Mouse (Mus musculus) stomach, embryonic 15.5 days (tissue): ENCODE data around the gene Zfx. TPM values are rescaled to one million over a fixed set of nuclear protein-coding genes. Genes with fewer than 3 reads are reported as not detected.

Source experiments
- ATAC-seq: fragments of 200-750 bp; cut with Nextera tagmentation; 2 replicates; pipeline ENCODE4 v1.8.0; 2017; ENCODE audit warnings: low read depth, moderate number of reproducible peaks, moderate TSS enrichment; ENCODE audit not compliant: insufficient read depth, low FRiP score
- H3K27ac ChIP-seq: fragments of 300-500 bp; sonication (generic); 2 replicates; pipeline ENCODE4 v1.5.1; 2015; ENCODE audit warnings: mild to moderate bottlenecking, inconsistent platforms
- H3K27me3 ChIP-seq: fragments of 300-500 bp; sonication (generic); replicated peaks from 2 replicates; pipeline ENCODE4 v1.6.1; 2015; ENCODE audit warnings: inconsistent platforms
- H3K36me3 ChIP-seq: fragments of 300-500 bp; sonication (generic); 2 replicates; pipeline ENCODE4 v1.6.1; 2015; ENCODE audit warnings: inconsistent platforms
- H3K4me1 ChIP-seq: fragments of 300-500 bp; sonication (generic); 2 replicates; pipeline ENCODE4 v1.6.1; 2015; ENCODE audit warnings: inconsistent platforms
- H3K4me2 ChIP-seq: fragments of 300-500 bp; sonication (generic); 2 replicates; pipeline ENCODE4 v1.6.1; 2015; ENCODE audit warnings: mild to moderate bottlenecking, inconsistent platforms
- H3K4me3 ChIP-seq: fragments of 300-500 bp; sonication (generic); replicated peaks from 2 replicates; pipeline ENCODE4 v1.5.1; 2015; ENCODE audit warnings: inconsistent platforms
- H3K9ac ChIP-seq: fragments of 300-500 bp; sonication (generic); 2 replicates; pipeline ENCODE4 v1.6.1; 2015; ENCODE audit warnings: inconsistent platforms
- H3K9me3 ChIP-seq: fragments of 300-500 bp; sonication (generic); 2 replicates; pipeline ENCODE4 v1.6.1; 2016; ENCODE audit warnings: inconsistent platforms
- WGBS: fragments of 180-500 bp; shearing (Covaris S2); methylation state at CpG from one replicate; pipeline ENCODE4 v1.1.7; 2015; 5-methylcytosine and 5-hydroxymethylcytosine counted together
- polyA plus RNA-seq: library from polyadenylated mRNA; unstranded; fragments of >200 nt; fragmentation: Nextera tagmentation; extraction: Ambion mirVana; gene quantifications from 2 replicates; pipeline ENCODE4 v1.2.1, GENCODE M21; 2015

Zfx gene
- 26.5 and 31.0 TPM in 2 replicates for polyA plus RNA-seq

DNA sequence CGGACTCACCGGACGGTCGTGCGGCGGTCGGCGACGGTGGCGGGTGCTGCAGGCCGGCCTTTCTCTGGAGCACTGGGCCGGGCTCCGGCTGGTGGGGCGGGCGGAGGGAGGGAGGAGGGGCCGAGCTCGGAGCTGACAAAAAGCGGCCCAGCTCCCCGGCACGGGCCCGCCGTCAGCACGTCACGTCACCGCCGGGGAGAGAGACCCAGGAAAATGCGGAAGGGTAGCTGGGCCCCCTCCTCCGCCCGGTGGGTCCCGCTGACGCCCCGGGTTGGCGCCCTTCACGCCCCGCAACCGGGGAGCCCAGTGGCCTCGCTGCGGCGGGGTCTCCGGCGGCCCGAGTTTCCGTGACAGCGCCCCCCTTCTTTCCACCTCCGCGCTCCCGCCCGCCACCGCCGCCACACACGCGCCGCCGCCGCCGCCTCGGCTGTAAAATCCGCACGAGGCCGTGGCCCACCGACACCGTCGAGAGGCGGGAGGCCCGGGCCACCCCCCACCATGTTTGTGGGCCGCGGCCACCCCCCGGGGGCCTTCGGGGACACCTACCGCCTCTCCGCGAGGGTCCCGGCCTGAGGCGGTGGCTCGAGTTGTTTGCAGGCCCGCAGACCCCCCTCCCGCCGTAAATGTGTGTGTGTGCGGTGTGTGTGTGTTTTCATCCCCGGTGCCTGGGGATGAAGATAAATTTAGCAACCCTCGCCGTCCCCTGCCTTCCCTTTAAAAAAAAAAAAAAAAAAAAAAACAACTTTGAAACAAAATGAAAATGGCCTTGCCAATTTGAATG lies at the start of gene Zfx:
TSS of gene Zfx (minus strand) at position 644 of the 781 bp plus-strand sequence.
- Histone ChIP-seq H3K4me2 (peak within 1 kb of the TSS; percentile 45), H3K4me1 (no peaks in the 10 kb centered on the region), H3K27ac (peak within 1 kb of the TSS; percentile 98), H3K36me3 (no peaks in the 10 kb centered on the region), H3K4me3 (peak within 1 kb of the TSS; percentile 57), H3K9me3 (no peaks in the 10 kb centered on the region), H3K27me3 (0 out of 2 replicates have a peak, but pooled peaks cover 2% of the 10 kb centered on the region), H3K9ac (peak within 1 kb of the TSS; percentile 78)
- ATAC-seq, result peak; percentile 79
- 11% methylated on average over 64 of the region's 82 CpGs for WGBS

DNA sequence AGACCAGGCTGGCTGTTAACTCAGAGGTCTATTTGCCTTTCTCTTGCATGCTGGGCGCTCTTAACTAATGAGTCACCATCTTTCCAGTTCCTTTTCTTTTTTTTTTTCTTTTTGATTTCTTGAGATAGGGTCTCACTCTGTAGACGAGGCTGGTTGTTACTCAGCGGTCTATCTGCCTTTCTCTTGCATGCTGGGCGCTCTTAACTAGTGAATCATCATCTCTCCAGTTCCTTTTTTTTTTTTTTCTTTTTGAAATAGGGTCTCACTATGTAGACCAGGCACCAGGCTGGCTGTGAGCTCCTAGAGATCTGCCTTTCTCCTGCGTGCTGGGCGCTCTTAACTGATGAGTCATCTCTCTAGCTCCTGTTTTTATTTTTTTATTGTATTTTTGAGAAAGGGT lies 45.8 kb upstream of the Zfx start:
- no peak overlapping the region for H3K27ac ChIP-seq
- 82% methylated on average over 6 of the region's 6 CpGs for WGBS
- no peak overlapping the region for H3K9ac ChIP-seq
- no peaks in the 10 kb centered on the region for H3K4me1 ChIP-seq
- H3K27me3 ChIP-seq, result no peaks in the 10 kb centered on the region
- ATAC-seq, result no peak
- no peak overlapping the region for H3K4me3 ChIP-seq
- no peaks in the 10 kb centered on the region for H3K9me3 ChIP-seq
- no peaks in the 10 kb centered on the region for H3K36me3 ChIP-seq
- no peak overlapping the region for H3K4me2 ChIP-seq

DNA sequence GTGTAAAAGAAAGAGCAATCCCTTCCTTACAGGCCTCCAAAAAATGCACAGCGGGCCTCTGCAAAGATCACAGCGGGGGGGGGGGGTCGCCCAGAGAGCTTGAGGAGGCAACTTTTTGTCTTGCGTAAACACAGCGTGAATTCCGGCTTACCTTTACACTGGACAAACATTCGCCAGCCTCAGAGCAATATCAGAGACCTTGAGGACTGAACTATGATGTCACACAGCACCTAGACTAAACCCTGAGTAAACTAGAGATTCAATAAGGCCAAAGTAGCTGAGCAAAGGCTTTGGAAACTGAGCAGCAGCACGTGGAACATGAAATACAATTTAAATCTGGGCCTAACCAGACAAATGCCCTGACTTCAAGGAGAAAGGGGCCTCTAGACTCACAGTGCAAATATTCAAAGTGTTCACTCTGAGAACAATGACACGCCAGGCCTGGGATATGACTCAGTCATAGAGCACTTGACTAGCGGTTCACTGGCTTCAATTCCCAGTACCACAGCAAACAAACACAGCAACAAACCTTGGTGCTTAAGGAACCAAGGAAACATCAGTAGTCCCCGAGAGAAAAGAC lies 28.8 kb upstream of the Zfx start:
- Histone ChIP-seq H3K27ac (no peak overlapping the region), H3K4me3 (no peak overlapping the region), H3K9ac (no peak overlapping the region), H3K36me3 (no peaks in the 10 kb centered on the region), H3K27me3 (0 out of 2 replicates have a peak, but pooled peaks cover 3% of the 10 kb centered on the region), H3K4me2 (no peak overlapping the region), H3K9me3 (no peaks in the 10 kb centered on the region), H3K4me1 (no peaks in the 10 kb centered on the region)
- ATAC-seq, result peak; percentile 70
- WGBS, result 40% methylated on average over 11 of the region's 11 CpGs

DNA sequence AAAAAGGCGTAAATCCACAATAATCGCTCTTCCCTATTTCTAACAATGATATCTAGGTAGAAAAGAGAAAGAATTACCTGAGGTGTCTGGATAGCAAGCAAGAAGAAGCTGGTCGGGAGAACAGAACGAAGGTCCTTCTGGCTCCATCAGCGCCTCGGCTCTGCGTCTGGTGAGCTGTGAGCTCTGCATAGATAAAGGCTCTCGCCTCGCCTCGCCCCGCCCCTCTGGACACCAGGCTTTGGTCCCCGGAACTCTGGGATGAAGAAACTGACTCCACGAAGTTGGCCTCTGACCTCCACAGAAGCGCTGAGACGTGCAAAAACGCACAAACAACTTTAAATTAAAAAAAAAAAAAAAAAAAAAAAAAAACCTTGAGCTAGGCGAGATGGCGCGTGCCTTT lies 27.0 kb upstream of the Zfx start:
- H3K4me2 ChIP-seq, result no peak overlapping the region
- no peaks in the 10 kb centered on the region for H3K9me3 ChIP-seq
- ATAC-seq, result no peak
- peaks cover 4% of the 10 kb centered on the region; the same call in 1 of the 2 replicates for H3K27me3 ChIP-seq
- no peaks in the 10 kb centered on the region for H3K4me1 ChIP-seq
- H3K4me3 ChIP-seq, result no peak overlapping the region
- H3K36me3 ChIP-seq, result no peaks in the 10 kb centered on the region
- WGBS, result 76% methylated on average over 19 of the region's 19 CpGs
- no peak overlapping the region for H3K27ac ChIP-seq
- no peak overlapping the region for H3K9ac ChIP-seq

DNA sequence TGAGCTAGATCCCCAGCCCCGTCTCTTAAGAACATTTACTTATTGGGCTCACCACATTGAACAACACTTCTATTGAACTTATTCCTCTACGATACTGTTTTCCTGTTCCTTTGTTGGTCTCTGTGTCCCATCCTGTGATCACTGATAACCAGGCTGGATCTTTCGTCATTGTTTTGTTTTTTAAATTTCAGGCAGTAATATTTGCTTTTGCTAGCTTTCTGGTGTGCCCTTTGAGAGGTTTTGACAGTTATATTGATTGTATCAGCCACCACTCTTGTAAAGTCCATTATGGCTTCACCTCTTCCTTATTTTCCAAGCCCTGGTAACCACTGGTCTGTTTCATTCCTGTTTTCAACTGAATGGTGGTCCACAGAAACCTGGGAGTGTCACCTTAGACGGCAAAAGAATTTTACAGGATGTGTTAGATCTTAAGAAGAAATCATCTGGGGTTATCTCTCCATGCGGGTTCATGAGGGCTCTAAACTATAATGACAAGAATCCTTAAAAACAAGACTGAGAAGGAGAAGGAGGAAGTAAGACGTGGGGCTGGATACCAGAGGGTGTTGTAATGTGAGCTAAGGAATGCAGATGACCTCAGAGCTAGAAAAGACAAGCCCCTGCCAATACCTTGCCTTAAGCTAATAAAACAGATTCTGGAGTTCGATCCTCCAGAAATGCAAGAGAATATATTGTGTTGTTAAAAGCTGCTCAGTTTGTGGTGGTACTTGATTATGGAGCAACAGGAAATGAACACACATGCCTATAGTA lies 18.7 kb upstream of the Zfx start:
- H3K4me3 ChIP-seq, result no peak overlapping the region
- peaks cover 9% of the 10 kb centered on the region; the same call in 1 of the 2 replicates for H3K27me3 ChIP-seq
- ATAC-seq, result no peak
- no peaks in the 10 kb centered on the region for H3K36me3 ChIP-seq
- no peak overlapping the region for H3K9ac ChIP-seq
- 60% methylated on average over 7 of the region's 7 CpGs for WGBS
- no peaks in the 10 kb centered on the region for H3K9me3 ChIP-seq
- H3K4me2 ChIP-seq, result no peak overlapping the region
- no peaks in the 10 kb centered on the region for H3K4me1 ChIP-seq
- H3K27ac ChIP-seq, result no peak overlapping the region

DNA sequence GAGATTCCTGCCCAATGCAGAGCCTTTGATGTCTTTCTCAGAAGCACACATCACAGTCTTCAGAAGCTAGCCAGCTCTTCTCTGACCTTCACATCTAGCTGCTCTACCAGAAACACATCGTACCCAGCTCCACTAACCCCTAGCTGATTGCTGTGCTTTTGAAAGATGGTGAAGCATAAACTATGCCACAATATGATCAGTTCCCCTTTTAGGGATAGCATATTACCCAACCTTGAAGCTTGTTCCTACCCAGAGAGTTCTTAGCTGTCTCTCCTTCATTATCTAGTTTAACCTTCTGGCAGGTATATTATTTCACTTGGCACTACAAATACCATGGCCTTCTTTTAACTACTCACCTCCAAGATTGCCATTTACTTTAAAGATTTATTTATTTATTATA lies 16.6 kb upstream of the Zfx start:
- ATAC-seq, result no peak
- 97% methylated on average over 1 of the region's 1 CpGs for WGBS
- no peak overlapping the region for H3K9ac ChIP-seq
- no peak overlapping the region for H3K27ac ChIP-seq
- H3K4me1 ChIP-seq, result no peaks in the 10 kb centered on the region
- no peaks in the 10 kb centered on the region for H3K9me3 ChIP-seq
- H3K4me2 ChIP-seq, result no peak overlapping the region
- H3K36me3 ChIP-seq, result no peaks in the 10 kb centered on the region
- H3K4me3 ChIP-seq, result no peak overlapping the region
- 0 out of 2 replicates have a peak, but pooled peaks cover 4% of the 10 kb centered on the region for H3K27me3 ChIP-seq

DNA sequence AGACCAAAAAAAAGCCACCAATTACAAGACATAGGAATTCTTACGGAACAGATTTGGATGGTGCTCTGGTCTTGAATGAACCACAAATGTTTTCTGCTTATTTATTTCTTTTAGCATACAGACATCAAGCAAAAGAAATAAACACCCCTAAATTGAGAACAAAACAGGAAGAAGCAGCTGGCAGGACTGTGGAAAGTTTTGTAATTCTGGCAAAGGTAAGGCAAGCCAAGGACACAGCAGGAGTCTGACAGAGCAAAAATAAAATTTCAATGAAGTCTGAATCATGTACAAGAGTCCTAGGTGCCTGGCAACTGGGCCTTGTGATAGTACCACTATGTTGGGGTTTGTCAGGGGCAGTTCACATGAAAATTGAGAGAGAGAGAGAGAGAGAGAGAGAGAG lies 14.8 kb upstream of the Zfx start:
- no peak overlapping the region for H3K4me2 ChIP-seq
- H3K9ac ChIP-seq, result no peak overlapping the region
- 94% methylated on average over 1 of the region's 1 CpGs for WGBS
- no peaks in the 10 kb centered on the region for H3K36me3 ChIP-seq
- no peak for ATAC-seq
- H3K27ac ChIP-seq, result no peak overlapping the region
- H3K4me1 ChIP-seq, result no peaks in the 10 kb centered on the region
- no peak overlapping the region for H3K4me3 ChIP-seq
- no peaks in the 10 kb centered on the region for H3K9me3 ChIP-seq
- H3K27me3 ChIP-seq, result 0 out of 2 replicates have a peak, but pooled peaks cover 7% of the 10 kb centered on the region

DNA sequence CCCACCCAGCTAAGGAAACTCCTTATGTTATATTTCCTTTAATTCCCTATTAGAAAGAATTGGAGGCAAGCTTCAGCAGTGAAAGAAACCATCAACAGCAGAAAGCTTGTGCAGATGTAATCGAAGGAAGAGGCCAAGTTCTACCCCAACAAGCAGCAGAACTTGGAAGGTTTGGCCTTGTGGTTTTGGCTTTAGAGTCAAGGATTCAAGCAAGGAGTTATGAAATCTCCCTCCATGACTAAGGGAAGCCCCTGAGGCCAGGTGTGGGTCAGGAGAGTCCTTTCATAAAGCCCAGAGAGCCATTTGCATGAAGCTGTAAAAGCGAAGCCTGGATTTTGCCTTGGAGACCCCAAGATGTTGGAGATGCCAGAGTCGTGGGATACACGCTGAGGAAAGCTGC lies 11.6 kb upstream of the Zfx start:
- WGBS, result 68% methylated on average over 4 of the region's 4 CpGs
- ATAC-seq, result no peak

DNA sequence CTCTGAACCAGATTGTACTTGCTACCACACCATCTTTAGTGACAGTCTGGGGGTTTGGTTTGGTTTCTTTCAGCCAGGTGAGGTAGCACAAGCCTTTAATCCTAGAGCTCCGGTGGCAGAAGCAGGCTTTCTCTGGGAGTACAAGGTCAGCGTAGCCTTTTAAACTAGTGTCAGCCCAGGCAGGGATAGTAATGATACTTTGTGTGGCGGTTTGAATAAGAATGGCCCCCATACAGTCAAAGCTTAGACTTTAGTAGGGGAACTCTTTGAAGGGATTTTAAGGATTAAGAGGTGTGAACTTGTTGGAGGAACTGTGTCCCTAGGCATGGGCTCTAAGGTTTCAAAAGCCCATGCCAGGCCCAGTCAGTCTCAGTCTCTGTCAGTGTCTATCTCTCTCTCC lies 10.0 kb upstream of the Zfx start:
- no peak for ATAC-seq
- Histone ChIP-seq H3K27ac (no peak overlapping the region), H3K4me2 (no peak overlapping the region), H3K9ac (no peak overlapping the region), H3K4me3 (no peak overlapping the region), H3K27me3 (0 out of 2 replicates have a peak, but pooled peaks cover 8% of the 10 kb centered on the region), H3K4me1 (no peaks in the 10 kb centered on the region), H3K9me3 (no peaks in the 10 kb centered on the region), H3K36me3 (no peaks in the 10 kb centered on the region)
- 50% methylated on average over 3 of the region's 3 CpGs for WGBS

More for the DNA sequence above, 11.6 kb upstream of the Zfx start:
- Histone ChIP-seq H3K36me3 (no peaks in the 10 kb centered on the region), H3K27ac (no peak overlapping the region), H3K4me2 (no peak overlapping the region), H3K4me1 (no peaks in the 10 kb centered on the region), H3K9me3 (no peaks in the 10 kb centered on the region), H3K27me3 (0 out of 2 replicates have a peak, but pooled peaks cover 8% of the 10 kb centered on the region), H3K4me3 (no peak overlapping the region), H3K9ac (no peak overlapping the region)

DNA sequence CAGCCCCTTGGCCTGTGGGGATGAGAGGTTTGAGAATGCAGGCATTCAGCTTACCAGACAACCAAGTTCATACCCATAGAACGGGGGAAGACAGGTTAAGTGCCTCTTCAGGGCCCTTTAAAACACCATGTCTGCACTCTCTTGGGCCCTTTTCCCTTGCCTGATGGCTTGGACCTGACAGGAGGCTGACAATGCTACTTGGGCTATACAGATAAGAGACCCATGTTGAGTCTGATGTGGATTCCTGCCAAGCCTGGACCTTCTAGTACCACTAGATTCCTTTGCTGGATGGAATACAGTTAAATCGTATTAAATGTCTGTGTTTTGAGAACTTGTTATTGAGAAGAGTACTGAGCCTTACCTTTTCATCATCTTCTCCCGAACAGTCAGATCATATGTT lies 8.7 kb upstream of the Zfx start:
- Histone ChIP-seq H3K9me3 (no peaks in the 10 kb centered on the region), H3K4me3 (no peak overlapping the region), H3K4me2 (no peak overlapping the region), H3K27me3 (0 out of 2 replicates have a peak, but pooled peaks cover 8% of the 10 kb centered on the region), H3K36me3 (no peaks in the 10 kb centered on the region), H3K4me1 (no peaks in the 10 kb centered on the region), H3K27ac (no peak overlapping the region), H3K9ac (no peak overlapping the region)
- ATAC-seq, result no peak
- 70% methylated on average over 3 of the region's 3 CpGs for WGBS

DNA sequence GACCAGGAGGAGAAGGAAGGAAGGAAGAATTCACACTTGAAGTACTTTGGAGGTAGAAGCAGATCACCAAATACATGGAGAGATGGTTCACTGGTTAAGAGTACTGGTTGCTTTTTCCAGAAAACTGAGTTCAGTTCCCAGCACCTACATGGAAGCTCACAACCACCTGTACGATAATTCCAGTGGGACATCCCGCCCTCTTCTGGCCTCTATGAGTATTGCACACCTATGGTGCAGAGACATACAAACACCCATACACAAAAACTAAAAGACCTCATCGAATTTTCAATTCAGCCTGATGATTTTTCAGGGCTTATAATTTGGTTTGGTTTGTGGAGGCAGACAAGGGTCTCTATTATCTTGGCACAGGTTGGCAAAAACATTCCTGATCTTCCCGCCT lies 6.2 kb upstream of the Zfx start:
- Histone ChIP-seq H3K4me3 (no peak overlapping the region), H3K4me1 (no peaks in the 10 kb centered on the region), H3K4me2 (no peak overlapping the region), H3K36me3 (no peaks in the 10 kb centered on the region), H3K27me3 (0 out of 2 replicates have a peak, but pooled peaks cover 8% of the 10 kb centered on the region), H3K9ac (no peak overlapping the region), H3K9me3 (no peaks in the 10 kb centered on the region), H3K27ac (no peak overlapping the region)
- no peak for ATAC-seq
- WGBS, result 77% methylated on average over 4 of the region's 4 CpGs

DNA sequence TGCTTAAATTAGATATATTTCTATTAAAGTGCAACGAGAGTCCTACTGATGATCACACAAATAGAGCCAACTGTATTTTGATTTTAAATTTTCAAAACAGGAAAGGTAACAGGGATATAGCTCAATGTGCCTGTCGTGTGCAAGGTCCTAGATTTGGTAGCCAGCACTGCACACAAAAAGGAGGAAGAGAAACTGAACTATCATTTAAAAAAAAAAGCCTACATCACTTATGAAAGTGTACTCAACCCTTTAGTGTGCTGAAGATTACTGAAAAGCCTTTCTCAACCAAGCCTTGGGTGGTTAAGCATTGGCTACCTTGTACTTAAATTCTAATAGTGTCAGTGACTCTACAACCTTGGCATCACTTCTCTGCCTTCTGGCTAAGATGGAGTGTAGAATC lies 2.4 kb upstream of the Zfx start:
- Histone ChIP-seq H3K27me3 (0 out of 2 replicates have a peak, but pooled peaks cover 2% of the 10 kb centered on the region), H3K27ac (no peak overlapping the region), H3K4me2 (no peak overlapping the region), H3K4me1 (no peaks in the 10 kb centered on the region), H3K36me3 (no peaks in the 10 kb centered on the region), H3K4me3 (no peak overlapping the region), H3K9ac (no peak overlapping the region), H3K9me3 (no peaks in the 10 kb centered on the region)
- ATAC-seq, result no peak
- 78% methylated on average over 2 of the region's 2 CpGs for WGBS
